Mouse (Mus musculus) embryo, embryonic 10.5 days (tissue): ENCODE data around the gene Gcc2.
"Not testable (repeated sequence)": the region's sequence is repeated elsewhere in the genome, so short reads cannot be mapped to it uniquely, and the experiment has no call there.

ENCODE experiments used
- DNase-seq: peaks from one replicate; pipeline ENCODE4 v3.0.0-alpha.2; 2015; ENCODE audit warnings: low spot score

The Gcc2 gene

DNA sequence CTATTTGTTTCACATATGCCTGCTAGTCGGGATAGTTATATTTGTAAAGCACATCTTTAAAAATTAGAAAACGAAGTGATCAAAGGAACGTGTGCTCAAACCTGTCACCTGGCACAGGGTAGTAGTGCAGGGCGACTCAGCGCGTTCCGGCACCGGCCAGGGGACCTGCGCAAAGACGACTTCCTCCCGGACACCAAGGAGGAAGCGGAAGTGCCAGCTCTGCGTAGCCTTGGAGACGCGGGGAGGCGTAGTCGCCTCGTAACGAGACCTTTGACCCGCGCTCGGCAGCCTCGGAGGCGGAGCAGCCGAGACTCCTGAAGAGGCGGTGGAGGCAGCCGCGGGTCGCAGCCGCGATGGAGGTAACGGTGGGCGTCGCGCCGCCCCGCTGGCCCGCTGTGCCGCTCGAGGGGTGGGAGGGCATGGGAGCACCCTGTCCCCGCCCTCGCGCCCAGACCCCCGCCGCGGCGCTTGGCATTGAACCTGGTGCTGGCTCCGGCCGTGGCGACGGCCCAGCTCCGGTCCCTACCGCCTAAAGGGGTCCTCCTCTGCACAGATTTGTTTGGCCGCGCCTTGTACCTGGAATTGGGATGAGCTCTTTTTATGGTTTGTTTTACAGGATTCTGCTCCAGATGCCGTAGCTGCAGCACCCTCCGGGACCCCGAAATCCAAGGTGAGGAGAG lies at the start of gene Gcc2:
Gene Gcc2 (plus strand): TSS at position 285 of the 680 bp plus-strand sequence.
- peak; percentile 97 for DNase-seq

DNA sequence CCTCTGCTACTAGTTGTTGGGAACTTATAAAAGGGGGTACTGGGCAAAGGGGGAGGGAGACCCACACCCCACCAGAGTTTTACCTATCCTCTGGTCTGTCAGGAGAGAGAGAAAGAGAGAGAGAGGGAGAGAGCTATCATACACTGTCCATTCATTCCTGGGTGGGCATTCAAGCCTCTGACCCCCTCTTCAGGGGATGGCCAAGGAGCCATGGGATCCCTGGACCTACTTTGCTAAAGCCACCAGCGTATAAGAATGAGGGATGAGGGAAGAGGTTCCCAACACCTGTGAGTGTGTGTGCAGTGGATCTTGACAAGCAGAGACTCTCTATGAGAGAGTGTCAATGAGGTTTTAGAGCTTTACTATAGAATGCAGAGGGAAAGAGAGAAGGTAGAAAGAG lies 49.3 kb upstream of the Gcc2 start:
- no peak for DNase-seq

DNA sequence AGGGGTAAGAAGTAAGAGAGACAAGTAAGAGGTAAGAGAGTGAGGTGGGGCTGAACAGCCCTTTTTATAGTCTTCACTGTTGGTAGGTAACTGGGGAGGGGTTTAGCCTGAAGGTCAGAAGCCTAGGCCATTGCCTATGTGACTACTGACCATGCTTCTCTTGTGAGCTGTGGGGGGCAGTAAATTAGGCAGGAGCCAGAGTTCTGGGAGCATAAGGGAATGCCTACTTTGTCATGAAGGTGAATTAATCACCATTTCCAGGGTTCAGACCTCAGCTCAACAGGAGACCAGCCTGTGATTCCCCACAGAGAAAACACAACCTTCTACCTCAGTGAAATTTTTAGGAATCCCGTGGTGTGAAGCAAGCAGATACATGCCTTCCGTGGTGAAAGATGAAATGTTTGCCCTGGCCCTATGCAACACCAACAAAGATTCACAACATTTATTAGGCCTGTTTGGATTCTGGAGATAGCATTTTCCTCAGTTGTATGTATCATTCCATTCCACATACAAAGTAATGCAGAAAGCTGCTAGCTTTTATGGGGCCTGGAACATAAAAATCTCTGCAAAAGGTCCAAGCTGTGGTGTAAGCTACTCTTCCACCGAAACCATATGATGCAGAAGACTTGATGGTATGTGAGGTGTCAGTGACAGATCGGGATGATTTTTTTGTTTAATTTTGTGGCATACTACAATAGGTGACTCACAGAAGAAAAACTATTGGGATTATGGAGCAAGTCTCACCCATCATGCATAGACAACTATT lies 48.5 kb upstream of the Gcc2 start:
- DNase-seq = no peak

DNA sequence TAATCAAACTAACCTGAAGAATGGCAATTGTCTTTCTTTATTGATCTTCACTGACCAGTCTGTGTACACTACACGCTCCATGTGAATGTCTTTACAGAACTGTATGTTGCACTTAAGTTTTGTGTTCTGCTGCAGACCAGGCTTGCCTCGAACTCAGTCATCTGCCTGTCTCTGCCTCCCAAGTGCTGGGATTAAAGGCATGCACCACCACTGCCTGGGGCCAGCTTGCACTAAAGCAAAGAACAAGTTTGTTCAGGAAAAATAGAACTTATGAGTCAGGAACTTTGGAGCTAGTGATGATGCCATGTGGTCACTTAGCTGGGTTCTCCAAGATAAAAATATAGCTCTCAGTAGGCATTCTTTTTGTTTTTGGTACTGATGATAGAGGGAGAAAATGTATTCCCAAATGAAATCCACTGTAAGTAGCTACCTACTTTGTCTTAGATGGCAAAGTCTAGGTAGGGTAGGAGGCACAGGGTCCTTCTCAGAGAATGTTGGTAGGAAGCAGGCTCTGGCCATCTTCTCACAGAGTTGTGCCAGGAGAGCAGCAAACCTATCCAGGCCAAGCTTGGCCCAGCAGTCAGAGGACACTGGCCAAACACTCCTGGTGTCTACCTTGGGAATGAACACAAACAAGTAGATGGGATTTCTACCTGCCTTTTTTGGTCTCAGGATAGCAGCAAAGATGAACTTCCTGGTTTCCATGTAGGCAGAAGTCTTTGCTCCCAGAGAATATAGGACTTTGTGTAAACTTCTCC lies 45.4 kb upstream of the Gcc2 start:
- DNase-seq = no peak

DNA sequence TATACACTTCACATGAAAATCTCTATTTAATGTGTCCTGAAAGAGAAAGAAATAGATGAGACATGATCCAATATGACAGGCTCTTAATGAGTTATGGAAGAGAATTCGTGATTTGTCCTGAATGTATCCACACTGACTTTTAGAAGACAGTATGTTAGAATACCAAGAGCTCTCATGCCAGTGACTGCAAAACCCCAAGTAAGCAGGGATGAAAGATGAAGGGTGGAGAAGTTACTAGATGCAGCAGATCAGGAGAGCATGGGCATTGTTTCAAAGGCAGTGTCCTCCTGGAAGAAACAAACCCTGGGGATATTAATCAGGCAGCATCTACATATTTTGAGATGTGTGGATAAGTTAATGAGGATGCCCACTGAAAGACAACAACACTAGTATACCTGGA lies 44.8 kb upstream of the Gcc2 start:
- no peak for DNase-seq

DNA sequence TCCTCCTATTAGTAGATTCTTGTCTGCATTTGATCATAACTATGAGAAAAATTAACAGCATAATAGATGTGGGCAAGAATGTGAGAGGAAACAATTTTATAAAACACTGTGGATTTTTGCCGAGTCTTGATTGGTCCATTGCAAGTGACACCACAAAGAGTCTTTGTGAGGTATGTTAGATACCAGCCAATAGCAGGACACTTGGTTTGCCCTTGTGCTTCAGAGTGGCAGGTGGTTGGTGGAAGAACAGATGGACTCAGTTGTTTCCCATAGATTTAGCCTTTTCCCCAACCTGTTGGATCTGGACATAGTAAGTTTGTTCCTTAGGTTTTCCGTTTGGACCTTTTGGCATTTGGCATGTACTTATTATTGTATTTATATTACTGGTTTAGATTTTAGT lies 44.1 kb upstream of the Gcc2 start:
- no peak for DNase-seq

DNA sequence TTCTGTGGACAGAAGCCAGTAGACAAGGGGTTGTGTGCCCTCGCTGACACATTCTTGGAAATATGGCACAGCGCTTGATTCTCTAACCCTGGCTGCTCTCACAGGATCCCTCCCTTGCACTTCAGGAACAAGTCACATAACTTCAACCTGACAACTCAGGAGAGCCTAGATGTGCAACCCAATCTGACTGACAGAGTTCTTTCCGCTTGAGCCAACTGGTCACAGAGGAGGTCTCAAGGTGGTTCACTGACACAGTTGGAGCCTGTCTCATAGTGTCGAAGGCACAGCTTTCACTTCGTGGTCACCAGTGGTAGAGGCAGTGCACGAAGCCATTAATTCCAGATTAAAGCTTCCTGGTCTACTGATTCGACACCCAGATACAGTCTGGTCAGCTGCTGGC lies 43.1 kb upstream of the Gcc2 start:
- DNase-seq = no peak

DNA sequence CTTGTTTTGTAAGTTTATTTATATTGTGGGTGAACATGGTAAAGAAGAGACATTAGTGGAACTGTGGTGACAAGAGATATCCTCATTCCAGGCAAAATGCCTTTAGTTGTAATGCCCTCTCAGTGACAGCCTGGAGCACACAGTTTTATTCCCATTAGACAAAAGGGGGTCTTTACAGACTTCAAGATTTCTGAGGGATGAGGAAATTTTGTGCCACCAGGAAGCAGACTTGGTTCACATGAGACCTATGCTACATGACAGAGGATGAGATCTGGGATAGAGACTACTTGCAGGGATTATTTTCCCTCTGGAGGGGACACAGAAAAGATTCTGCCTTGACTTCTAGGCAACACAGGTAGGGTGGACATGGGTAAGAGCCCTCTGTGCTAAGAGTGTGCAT lies 40.8 kb upstream of the Gcc2 start:
- DNase-seq = no peak

DNA sequence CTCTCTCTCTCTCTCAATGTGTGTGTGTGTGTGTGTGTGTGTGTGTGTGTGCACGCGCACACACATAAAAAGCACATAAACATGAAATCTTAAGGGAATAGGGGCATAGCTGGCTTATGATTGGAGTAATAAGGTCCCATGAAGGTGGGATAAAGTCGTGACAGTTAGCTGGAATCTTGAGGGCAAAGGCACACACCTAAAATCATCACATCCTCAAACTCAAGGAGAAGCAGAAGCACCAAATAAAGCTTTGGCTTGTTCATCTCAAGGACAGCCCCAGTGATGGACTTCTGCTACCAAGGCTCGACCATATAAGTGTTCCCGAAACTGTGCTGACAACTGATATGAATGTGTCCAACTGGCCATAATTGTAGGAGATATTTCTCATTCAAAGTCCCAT lies 40.4 kb upstream of the Gcc2 start:
- no peak for DNase-seq

DNA sequence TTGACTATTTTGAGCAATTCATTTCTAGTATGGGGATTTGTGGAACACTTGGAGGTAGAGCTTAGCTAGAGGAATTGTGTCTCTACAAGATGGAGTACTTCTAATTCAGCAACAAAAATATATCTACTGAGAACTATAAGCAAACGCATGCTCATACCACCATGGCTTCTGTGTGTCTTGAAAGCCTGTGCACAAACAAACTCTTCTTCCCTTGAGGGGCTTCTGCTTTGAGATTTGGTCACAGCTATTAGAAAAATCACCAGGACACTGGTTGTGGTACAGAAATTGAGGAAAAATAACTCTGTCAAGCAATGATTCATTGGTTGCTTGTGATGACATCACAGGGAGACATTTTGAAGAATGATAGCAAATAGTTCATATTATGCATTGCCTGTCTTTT lies 39.9 kb upstream of the Gcc2 start:
- DNase-seq = no peak

DNA sequence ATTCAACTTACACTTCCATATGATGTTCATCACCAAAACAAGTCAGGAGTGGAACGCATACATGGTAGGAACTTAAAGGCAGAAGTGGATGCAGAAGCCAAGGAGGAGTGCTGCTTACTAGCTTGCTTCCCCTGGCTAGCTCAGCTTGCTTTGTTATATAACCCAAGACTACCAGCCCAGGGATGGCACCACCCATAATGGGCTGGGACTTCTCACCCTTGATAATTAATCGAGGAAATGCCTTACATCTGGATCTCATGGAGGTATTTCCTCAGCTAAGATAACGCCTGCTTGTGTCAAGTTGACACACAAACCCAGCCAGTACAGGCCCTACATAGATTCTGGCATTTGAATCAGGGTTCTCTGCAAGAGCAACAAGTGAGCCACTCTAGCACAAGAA lies 37.9 kb upstream of the Gcc2 start:
- DNase-seq = no peak

DNA sequence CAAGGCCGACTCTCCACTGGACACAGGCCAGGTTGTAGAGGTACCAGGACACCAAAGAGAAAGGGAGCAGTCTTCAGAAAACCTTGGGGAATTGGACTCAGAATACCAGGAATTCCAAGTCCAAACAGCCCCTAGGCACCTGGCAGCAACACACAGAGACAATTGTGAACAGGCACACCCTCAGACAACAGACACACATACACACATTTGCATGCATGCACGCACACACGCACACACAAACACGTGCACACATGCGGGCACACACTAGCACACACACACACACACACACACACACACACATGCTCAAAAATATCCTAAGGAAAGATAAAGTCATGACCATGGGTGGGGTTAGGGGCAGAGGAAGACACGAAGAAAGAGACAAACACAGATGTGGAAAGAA lies 34.6 kb upstream of the Gcc2 start:
- no peak for DNase-seq

DNA sequence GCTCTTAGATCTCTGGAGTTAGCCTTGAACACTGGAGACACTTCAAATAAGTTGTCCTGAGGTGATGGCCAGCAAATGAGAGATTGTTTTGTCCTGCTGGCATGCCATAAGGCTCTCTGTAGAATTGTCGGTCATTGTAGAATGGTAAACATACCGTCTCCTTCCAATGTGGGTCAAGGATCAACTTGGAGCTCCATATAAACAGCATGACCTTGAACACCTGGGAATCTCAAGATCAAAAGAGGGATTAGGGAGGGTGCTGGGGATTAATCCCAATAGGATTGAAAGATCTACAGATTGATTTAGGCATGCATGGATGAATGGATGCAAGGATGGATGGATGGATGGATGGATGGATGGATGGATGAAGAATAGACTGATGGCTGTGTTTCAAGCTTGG lies 33.7 kb upstream of the Gcc2 start:
- DNase-seq = not testable (repeated sequence)

DNA sequence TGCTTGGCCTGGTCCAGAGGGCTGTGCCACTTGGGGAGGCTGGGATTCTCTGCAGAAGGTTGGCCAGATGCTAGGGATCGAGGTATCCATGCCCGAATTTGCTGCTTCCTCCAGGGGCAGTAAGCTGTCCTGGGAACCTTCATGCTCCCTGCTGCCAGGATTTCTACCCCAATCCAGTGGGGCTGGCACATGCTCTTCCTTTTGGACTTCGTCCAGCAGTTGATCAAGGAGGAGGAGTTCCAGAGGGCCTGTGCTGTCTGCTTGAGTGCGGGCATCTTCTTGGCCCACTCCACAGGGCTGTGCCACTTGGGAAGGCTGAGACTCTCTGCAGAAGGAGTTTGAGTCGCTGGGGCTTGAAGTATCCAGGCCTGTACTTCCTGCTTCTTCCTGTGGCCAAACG lies 32.1 kb upstream of the Gcc2 start:
- DNase-seq = not testable (repeated sequence)

DNA sequence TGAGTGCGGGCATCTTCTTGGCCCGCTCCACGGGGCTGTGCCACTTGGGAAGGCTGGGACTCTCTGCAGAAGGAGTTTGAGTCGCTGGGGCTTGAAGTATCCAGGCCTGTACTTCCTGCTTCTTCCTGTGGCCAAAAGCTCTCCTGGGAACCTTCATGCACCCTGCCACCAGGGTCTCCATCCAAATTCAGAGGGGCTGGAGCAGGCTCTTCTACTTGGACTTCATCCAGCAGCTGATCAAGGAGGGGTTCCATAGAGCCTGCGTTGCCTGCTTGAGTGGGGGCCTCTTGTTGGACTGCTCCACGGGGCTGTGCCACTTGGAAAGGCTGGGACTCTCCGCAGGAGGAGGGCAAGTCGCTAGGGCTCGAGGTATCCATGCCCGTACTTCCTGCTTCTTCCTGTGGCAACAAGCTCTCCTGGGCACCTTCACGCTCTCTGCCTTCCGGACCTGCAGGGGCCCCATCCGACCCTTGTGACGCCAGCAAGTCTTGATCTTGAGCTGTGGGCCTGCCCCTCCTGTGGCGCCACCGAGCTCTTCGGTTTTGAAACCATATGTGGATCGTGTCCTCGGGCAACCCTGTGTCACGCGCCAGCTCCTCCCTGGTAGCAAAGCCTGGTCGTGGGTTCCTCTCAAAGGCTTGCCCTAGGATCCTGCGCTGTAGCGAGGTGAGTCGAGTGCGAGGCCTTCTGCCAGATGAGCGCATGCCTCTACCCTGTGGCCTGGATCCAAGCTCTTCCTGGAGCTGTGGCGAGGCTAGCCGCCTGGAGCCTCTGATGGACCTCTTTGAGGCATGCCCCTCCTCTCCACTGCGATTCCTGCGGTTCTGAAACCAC lies 31.1 kb upstream of the Gcc2 start:
- DNase-seq = not testable (repeated sequence)

DNA sequence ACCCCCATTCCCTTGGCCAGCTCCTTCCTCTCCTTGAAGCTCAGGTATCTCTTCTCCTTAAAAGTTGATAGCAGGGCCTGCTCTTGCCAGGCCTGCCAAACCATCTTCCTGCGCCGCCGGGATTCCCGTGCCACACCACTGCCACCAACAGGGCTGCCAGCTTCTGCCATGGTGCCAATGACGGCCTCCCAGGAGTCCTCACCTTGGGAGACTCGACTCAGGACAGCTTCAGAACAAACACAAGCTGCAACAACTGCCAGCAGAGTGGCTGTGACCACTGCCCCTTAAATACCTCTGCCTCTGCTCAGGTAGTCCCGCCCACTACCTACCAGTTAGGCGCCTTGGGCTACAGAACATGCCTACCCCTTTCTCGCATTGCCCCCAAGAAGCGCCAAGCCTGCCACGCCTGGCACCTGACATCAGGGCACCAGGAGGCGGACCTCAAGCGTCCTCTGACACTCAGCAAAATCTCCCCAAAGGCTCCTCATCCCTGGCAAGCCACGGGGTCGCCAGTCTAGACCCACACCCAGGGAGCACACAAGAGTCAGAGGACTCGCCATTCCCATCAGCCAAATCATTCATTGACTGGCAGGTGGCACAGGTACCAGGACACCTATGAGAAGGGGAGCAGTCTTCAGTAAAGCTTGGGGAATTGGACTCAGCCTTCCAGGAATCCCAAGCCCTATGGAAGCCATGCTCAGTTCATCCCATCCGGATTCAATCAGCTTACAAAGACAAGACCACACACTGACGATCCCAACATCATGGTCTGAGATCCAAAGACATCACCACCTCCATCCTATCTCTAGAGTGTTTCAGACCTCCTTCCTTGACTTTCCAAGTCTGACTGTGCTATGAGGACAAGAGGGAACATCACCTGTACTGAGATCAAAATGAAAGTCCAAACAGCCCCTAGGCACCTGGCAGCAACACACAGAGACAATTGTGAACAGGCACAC lies 30.2 kb upstream of the Gcc2 start, which contains the start of gene AW822073:
Gene AW822073 (minus strand): TSS at position 104 of the 959 bp plus-strand sequence.
- not testable (repeated sequence) for DNase-seq

DNA sequence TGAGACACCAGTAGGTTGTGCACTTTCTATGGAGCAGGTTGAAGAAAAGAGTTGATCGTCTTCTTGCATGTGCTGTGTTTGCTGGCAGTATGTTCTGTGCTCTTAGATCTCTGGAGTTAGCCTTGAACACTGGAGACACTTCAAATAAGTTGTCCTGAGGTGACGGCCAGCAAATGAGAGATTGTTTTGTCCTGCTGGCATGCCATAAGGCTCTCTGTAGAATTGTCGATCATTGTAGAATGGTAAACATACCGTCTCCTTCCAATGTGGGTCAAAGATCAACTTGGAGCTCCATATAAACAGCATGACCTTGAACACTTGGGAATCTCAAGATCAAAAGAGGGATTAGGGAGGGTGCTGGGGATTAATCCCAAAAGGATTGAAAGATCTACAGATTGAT lies 28.9 kb upstream of the Gcc2 start:
- DNase-seq = peak; percentile 25

DNA sequence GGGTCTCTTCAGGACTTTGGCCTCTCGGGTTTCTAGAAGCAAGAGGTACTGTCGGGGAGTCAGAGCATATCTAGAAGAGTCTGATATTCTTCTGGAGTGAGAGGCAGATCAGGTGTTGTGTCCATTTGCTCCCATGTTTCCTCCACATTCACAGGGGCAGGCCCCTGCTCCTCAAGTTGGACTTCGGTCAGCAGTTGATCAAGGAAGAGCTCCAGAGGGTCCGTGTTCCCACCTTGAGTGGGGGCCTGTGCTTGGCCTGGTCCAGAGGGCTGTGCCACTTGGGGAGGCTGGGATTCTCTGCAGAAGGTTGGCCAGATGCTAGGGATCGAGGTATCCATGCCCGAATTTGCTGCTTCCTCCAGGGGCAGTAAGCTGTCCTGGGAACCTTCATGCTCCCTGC lies 27.5 kb upstream of the Gcc2 start:
- not testable (repeated sequence) for DNase-seq

DNA sequence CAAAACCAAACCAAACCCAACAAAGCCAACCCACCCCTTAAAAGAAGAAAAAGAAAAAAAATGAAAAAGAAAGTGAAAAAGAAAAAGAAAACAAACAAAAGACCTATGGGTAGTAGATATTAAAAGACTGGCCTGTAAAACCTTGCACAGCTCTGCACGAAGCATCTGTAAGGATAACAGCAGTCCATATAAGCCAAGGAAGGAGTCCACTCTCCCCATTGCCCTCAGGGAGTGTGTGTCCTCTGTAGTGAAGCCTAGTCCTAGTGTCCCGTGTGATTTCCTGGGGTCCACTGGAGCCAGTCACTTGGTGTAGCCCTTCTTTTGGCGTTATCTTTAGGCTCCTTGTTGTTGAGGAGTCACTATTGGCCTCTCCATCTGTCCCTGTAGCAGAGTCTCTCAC lies 25.3 kb upstream of the Gcc2 start:
- not testable (repeated sequence) for DNase-seq

DNA sequence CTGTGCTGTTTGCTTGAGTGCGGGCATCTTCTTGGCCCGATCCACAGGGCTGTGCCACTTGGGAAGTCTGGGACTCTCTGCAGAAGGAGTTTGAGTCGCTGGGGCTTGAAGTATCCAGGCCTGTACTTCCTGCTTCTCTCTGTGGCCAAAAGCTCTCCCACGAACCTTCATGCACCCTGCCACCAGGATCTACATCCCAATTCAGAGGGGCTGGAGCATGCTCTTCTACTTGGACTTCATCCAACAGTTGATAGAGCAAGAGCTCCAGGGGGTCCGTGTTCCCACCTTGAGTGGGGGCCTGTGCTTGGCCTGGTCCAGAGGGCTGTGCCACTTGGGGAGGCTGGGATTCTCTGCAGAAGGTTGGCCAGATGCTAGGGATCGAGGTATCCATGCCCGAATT lies 24.2 kb upstream of the Gcc2 start:
- not testable (repeated sequence) for DNase-seq
